Mouse (Mus musculus) ES-Bruce4 (cell line): ENCODE data around the gene Adh5. TPM values are rescaled to one million over a fixed set of nuclear protein-coding genes. Genes with fewer than 3 reads are reported as not detected.

Source experiments
- H3K27ac ChIP-seq: 2 replicates; pipeline ENCODE4 v1.5.1; 2012; ENCODE audit warnings: low read length, inconsistent platforms; ENCODE audit not compliant: insufficient read depth
- H3K27me3 ChIP-seq: 2 replicates; pipeline ENCODE4 v1.6.1; 2012; ENCODE audit warnings: mild to moderate bottlenecking, low read length, inconsistent platforms; ENCODE audit not compliant: control insufficient read depth, poor library complexity, insufficient read depth, severe bottlenecking
- H3K36me3 ChIP-seq: 2 replicates; pipeline ENCODE4 v1.6.1; 2012; ENCODE audit warnings: inconsistent platforms, mild to moderate bottlenecking, low read length, moderate library complexity; ENCODE audit not compliant: control insufficient read depth, poor library complexity, insufficient read depth, severe bottlenecking
- H3K4me1 ChIP-seq: one replicate; pipeline ENCODE4 v1.8.1; 2011; ENCODE audit warnings: low read length; ENCODE audit not compliant: control insufficient read depth, insufficient read depth
- H3K4me3 ChIP-seq: 2 replicates; pipeline ENCODE4 v1.5.1; 2011; ENCODE audit warnings: low read depth, mild to moderate bottlenecking, low read length
- H3K9ac ChIP-seq: 2 replicates; pipeline ENCODE4 v1.6.1; 2012; ENCODE audit warnings: low read depth, mild to moderate bottlenecking, inconsistent platforms; ENCODE audit not compliant: poor library complexity, severe bottlenecking
- H3K9me3 ChIP-seq: replicated peaks from 2 replicates; pipeline ENCODE4 v1.6.1; 2012; ENCODE audit warnings: mild to moderate bottlenecking, low read length, inconsistent platforms; ENCODE audit not compliant: control insufficient read depth, poor library complexity, insufficient read depth, severe bottlenecking
- CTCF ChIP-seq: IDR thresholded peaks from one replicate; pipeline ENCODE4 v1.8.1; 2011; ENCODE audit warnings: low read depth, low read length
- EP300 ChIP-seq: IDR thresholded peaks from 2 replicates; pipeline ENCODE4 v1.6.1; 2011; ENCODE audit warnings: low read depth, low read length; ENCODE audit not compliant: insufficient read depth
- POLR2A ChIP-seq: IDR thresholded peaks from one replicate; pipeline ENCODE4 v1.8.1; 2011; ENCODE audit warnings: low read length; ENCODE audit not compliant: insufficient read depth
- polyA plus RNA-seq: library from polyadenylated mRNA; stranded (reverse); fragments of >200 nt; gene quantifications from 2 replicates; pipeline ENCODE4 v1.2.4, GENCODE M21; 2011; ENCODE audit warnings: low read depth; ENCODE audit not compliant: missing spikeins, insufficient read depth, insufficient read length

Gene Adh5
- polyA plus RNA-seq, 1 experiment, result 242 TPM

DNA sequence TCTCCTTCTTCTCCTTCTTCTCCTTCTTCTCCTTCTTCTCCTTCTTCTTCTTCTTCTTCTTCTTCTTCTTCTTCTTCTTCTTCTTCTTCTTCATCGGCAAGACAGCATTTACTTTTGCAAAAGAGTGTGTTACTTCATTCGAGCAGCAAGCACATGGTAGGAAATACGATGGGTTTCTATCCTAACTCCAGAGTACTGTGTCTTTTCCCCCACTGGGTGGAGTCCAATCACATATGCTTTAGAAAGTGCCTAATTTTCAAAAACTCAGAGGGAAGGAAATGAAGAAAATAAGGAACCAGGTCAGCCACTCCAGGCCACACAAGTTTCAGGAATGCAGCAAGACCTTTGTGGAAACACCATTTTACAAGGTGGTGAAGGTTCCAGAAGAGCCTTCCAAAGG lies 50.8 kb downstream of the Adh5 start:
- H3K27me3 ChIP-seq, result no peaks in the 10 kb centered on the region
- H3K4me1 ChIP-seq, result no peaks in the 10 kb centered on the region
- no peaks in the 10 kb centered on the region for H3K36me3 ChIP-seq
- H3K4me3 ChIP-seq, result no peak overlapping the region
- H3K9ac ChIP-seq, result no peak overlapping the region
- no peak overlapping the region for H3K27ac ChIP-seq
- no peaks in the 10 kb centered on the region for H3K9me3 ChIP-seq
- no peak for TF ChIP-seq EP300
- no peak for TF ChIP-seq POLR2A
- no peak for TF ChIP-seq CTCF

DNA sequence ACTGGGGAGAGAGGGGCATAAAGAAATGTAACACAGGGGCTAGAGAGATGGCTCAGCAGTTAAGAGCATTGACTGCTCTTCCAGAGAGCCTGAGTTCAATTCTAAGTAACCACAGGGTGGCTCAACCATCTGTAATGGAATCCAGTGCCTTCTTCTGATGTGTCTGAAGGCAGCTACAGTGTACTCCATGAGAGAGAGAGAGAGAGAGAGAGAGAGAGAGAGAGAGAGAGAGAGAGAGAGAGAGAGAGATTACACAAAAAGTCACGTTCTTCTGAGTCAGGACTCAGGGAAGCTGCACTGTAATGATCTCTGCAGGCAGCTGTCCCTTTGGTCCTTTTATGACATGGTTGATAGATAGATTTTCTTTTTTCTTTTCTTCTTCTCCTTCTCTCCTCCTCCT lies 51.7 kb downstream of the Adh5 start:
- Histone ChIP-seq H3K4me1 (no peaks in the 10 kb centered on the region), H3K36me3 (no peaks in the 10 kb centered on the region), H3K27me3 (no peaks in the 10 kb centered on the region), H3K9ac (no peak overlapping the region), H3K27ac (no peak overlapping the region), H3K9me3 (no peaks in the 10 kb centered on the region), H3K4me3 (no peak overlapping the region)
- no peak for TF ChIP-seq EP300
- TF ChIP-seq CTCF, result no peak
- no peak for TF ChIP-seq POLR2A

DNA sequence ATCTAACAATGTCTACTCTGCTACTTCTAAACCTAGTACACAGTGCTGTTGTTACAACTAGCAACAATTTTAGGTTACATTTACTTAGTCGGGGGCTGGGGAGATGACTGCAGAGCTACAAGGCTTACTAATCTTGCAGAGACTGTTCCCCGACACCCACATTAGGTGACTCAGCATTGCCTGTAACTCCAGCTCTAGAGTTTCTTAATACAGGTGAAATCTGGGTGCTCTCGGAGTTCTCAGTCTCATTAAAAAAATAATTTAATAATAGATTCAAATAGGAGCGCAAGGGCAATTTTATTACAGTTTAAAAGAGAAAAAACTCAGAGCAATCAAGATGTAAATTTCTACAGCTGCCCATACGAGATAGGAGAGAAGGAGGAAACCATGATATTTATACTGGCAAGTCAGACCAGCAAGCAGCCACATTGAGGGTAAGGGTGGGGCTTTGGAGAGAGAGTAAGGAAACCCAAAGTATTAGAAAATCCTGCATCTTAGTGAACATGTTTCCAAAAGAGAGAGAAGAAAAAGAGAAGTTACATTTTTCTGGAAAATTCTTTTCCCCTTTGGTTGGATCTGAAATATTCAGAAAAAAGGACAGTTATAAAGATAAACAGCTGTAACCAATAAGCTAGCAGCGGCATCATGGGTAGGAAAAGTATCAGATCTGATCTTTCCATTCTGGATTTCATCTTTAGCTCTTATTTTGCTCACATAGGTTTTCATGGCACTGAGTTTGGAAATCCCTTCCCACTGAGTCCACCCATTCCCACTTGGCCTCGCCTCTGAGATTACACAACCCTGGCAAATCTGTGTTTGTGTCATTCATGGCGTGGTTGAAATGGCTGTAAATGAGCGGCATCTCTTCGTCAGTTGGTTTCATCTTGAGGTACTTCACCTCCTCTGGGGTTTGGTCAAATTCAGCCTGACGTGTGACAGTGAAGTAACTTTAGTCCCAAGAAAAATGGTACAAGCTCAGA lies 52.6 kb downstream of the Adh5 start:
- H3K27ac ChIP-seq, result no peak overlapping the region
- H3K36me3 ChIP-seq, result no peaks in the 10 kb centered on the region
- H3K4me1 ChIP-seq, result no peaks in the 10 kb centered on the region
- H3K4me3 ChIP-seq, result no peak overlapping the region
- no peak for TF ChIP-seq EP300
- no peak for TF ChIP-seq CTCF
- no peak for TF ChIP-seq POLR2A
- H3K9me3 ChIP-seq, result no peaks in the 10 kb centered on the region
- no peak overlapping the region for H3K9ac ChIP-seq
- H3K27me3 ChIP-seq, result no peaks in the 10 kb centered on the region

GRCm38 (mm10) chr3:138498731-138499130 lies 55.8 kb downstream of the Adh5 start:
- Histone ChIP-seq H3K9ac (no peak overlapping the region), H3K27ac (no peak overlapping the region), H3K9me3 (no peaks in the 10 kb centered on the region), H3K36me3 (no peaks in the 10 kb centered on the region), H3K4me1 (no peaks in the 10 kb centered on the region), H3K4me3 (no peak overlapping the region), H3K27me3 (no peaks in the 10 kb centered on the region)
- TF ChIP-seq CTCF (no peak), POLR2A (no peak), EP300 (no peak)

DNA sequence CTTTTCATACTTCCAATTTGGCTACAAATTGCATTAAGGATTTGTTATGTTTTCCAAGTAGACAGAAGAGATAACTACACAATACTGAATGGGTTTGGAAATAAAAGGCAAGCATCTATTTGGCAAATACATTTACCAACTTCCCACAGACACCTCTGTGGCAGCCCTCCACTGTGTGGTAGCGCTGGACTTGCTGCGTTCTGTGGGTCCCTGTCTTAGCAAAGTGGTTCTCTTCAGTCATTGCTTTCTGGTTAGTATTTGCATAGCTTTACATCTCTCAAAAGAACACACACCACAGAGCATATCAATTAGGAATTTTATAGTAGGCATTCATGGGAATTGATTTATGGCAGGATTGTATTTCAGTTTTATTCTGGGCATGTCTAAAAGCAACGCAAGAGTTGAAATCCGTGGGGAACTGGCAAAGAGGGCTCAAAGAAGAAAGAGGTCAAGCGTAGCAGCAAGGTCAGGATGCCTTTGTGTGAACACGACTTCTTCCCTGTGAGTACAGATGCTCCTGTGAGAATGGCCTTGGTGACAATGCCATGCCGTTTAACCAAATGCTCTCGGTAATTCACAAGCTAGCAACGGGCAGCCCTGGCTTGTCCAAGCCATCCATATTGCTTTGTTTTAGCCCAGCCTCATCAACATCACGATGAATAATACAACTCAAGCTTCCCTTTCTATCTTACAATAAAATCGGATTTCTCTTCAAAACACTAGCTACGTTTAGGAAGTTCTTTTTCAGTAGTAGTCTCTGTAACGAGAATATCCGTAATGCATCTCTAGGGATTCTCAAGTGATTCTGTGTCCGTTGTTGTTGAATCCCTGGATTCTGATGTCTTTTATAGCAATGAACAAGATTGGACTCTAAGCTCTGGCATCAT lies 57.2 kb downstream of the Adh5 start:
- no peak overlapping the region for H3K9ac ChIP-seq
- H3K27me3 ChIP-seq, result no peaks in the 10 kb centered on the region
- no peaks in the 10 kb centered on the region for H3K4me1 ChIP-seq
- TF ChIP-seq EP300 (no peak), POLR2A (no peak), CTCF (no peak)
- H3K4me3 ChIP-seq, result no peak overlapping the region
- H3K36me3 ChIP-seq, result no peaks in the 10 kb centered on the region
- no peak overlapping the region for H3K27ac ChIP-seq
- no peaks in the 10 kb centered on the region for H3K9me3 ChIP-seq

DNA sequence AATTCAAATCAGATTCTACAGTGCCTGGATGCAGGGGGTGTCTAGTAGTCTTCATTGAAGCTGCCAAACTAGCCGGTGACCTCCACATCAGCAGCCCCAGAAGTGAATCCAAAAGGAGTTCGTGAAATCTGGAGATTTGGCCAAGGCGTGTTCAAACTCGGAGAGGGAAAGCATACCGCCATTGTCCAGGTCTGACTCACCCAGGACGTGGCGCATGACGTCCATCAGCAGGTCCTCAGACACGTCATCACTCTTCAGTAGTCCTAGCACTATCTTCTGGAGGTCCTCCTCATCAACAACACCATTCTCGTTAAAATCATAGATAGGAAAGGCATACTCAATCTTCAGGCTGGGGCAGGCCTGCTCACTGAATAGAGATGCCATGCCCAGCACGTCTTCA lies 60.9 kb downstream of the Adh5 start:
- H3K9ac ChIP-seq, result no peak overlapping the region
- no peaks in the 10 kb centered on the region for H3K4me1 ChIP-seq
- TF ChIP-seq CTCF (no peak), EP300 (no peak), POLR2A (no peak)

More for the DNA sequence above, 60.9 kb downstream of the Adh5 start:
- Histone ChIP-seq H3K27me3 (no peaks in the 10 kb centered on the region), H3K9me3 (no peaks in the 10 kb centered on the region), H3K4me3 (no peak overlapping the region), H3K27ac (no peak overlapping the region), H3K36me3 (no peaks in the 10 kb centered on the region)

Other genes with a start within 250 kb of the Adh5 start
- not detected in 2 replicates for gene 4930579F01Rik, start 249.3 kb upstream of the Adh5 start, polyA plus RNA-seq
- gene Adh7, start 225.3 kb upstream of the Adh5 start, polyA plus RNA-seq, result 0.43 TPM in 1 of 2 replicates, not detected in the other
- gene Adh1, start 182.1 kb upstream of the Adh5 start, polyA plus RNA-seq, result 0.54 TPM in 1 of 2 replicates, not detected in the other
- gene Adh6a, start 129.8 kb upstream of the Adh5 start, polyA plus RNA-seq, result not detected in 2 replicates
- gene Adh6b, start 101.3 kb upstream of the Adh5 start, polyA plus RNA-seq, result not detected in 2 replicates
- not detected in 2 replicates for gene Adh4, start 27.6 kb upstream of the Adh5 start, polyA plus RNA-seq
- 105 TPM in 2 replicates for gene Metap1, start 46.4 kb downstream of the Adh5 start, polyA plus RNA-seq
- gene Eif4e, start 83.1 kb downstream of the Adh5 start, polyA plus RNA-seq, result 378 and 409 TPM in 2 replicates